Mouse (Mus musculus) heart, embryonic 13.5 days (tissue): ENCODE results near the gene Esrp2. TPM values are rescaled to one million over a fixed set of nuclear protein-coding genes. Genes with fewer than 3 reads are reported as not detected.

ENCODE experiments used
- ATAC-seq: fragments of 200-750 bp; cut with Nextera tagmentation; 2 replicates; pipeline ENCODE4 v1.8.0; 2017; ENCODE audit warnings: moderate TSS enrichment; ENCODE audit not compliant: insufficient number of reproducible peaks, low FRiP score, low TSS enrichment; ENCODE audit errors: extremely low read depth
- H3K27ac ChIP-seq: fragments of 300-500 bp; sonication (generic); replicated peaks from 2 replicates; pipeline ENCODE4 v1.5.1; 2015; ENCODE audit warnings: moderate library complexity, mild to moderate bottlenecking, inconsistent platforms
- H3K27me3 ChIP-seq: fragments of 300-500 bp; sonication (generic); replicated peaks from 2 replicates; pipeline ENCODE4 v1.6.1; 2015; ENCODE audit warnings: mild to moderate bottlenecking, inconsistent platforms
- H3K36me3 ChIP-seq: fragments of 300-500 bp; sonication (generic); 2 replicates; pipeline ENCODE4 v1.6.1; 2015; ENCODE audit warnings: mild to moderate bottlenecking, inconsistent platforms
- H3K4me1 ChIP-seq: fragments of 300-500 bp; sonication (generic); 2 replicates; pipeline ENCODE4 v1.6.1; 2015; ENCODE audit warnings: inconsistent platforms
- H3K4me2 ChIP-seq: fragments of 300-500 bp; sonication (generic); 2 replicates; pipeline ENCODE4 v1.6.1; 2015; ENCODE audit warnings: inconsistent platforms, mild to moderate bottlenecking, moderate library complexity
- H3K4me3 ChIP-seq: fragments of 300-500 bp; sonication (generic); 2 replicates; pipeline ENCODE4 v1.5.1; 2015; ENCODE audit warnings: moderate library complexity, mild to moderate bottlenecking, inconsistent platforms
- H3K9ac ChIP-seq: fragments of 300-500 bp; sonication (generic); 2 replicates; pipeline ENCODE4 v1.6.1; 2015; ENCODE audit warnings: inconsistent platforms, mild to moderate bottlenecking, moderate library complexity
- H3K9me3 ChIP-seq: fragments of 300-500 bp; sonication (generic); 2 replicates; pipeline ENCODE4 v1.6.1; 2016; ENCODE audit warnings: inconsistent platforms
- WGBS: fragments of 180-500 bp; shearing (Covaris S2); methylation state at CpG from one replicate; pipeline ENCODE4 v1.1.7; 2015; ENCODE audit warnings: mixed read lengths; 5-methylcytosine and 5-hydroxymethylcytosine counted together
- polyA plus RNA-seq: library from polyadenylated mRNA; unstranded; fragments of >200 nt; fragmentation: Nextera tagmentation; extraction: Ambion mirVana; gene quantifications from 2 replicates; pipeline ENCODE4 v1.2.1, GENCODE M21; 2015

Gene Esrp2
- polyA plus RNA-seq, 1 experiment from 2014 or later = 1.7 TPM

DNA sequence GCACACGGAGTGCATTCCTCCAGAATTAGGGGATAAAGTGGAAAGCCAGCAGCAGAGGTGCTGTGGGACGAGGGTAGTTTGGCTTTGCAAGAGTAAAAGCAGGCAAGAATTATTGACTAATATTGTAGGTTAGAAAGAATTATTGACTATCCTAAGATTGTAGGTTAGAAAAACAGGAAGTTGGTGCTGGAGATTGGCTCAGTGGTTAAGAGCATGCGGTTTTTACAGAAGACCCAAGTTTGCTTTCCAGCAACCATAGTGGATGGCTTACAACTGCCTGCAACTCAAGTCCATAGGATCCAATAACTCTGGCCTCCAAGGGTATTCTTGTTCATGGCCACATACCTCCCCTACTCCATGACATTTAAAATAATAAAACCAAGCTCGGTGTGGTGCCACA, 9.2 kb upstream of the Esrp2 start:
- Histone ChIP-seq H3K4me3 (no peak overlapping the region), H3K9me3 (no peaks in the 10 kb centered on the region), H3K4me1 (peaks cover 7% of the 10 kb centered on the region), H3K36me3 (no peaks in the 10 kb centered on the region), H3K27ac (no peak overlapping the region), H3K9ac (no peak overlapping the region), H3K4me2 (no peak overlapping the region), H3K27me3 (no peaks in the 10 kb centered on the region)
- no peak for ATAC-seq
- WGBS = 84% methylated on average over 4 of the region's 4 CpGs

DNA sequence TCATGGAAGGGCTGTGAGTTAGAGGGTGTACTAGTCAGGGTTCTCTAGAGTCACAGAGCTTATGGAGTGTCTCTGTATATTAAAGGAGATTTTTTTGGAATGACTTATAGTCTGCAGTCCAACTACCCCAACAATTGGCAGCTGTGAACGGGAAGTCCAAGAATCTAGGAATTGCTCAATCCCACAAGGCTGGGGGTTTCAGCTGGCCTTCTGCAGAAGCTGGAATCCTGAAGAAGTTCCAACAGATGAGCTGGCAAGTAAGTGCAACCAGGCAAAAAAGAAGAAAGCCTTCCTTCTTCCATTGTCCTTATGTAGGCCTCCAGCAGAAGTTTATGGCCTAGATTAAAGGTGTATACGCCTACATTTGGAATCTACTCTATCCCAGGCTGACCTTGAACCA, 8.6 kb upstream of the Esrp2 start:
- H3K4me2 ChIP-seq = no peak overlapping the region
- H3K4me1 ChIP-seq = peaks cover 3% of the 10 kb centered on the region; the same call in 1 of the 2 replicates
- no peaks in the 10 kb centered on the region for H3K27me3 ChIP-seq
- ATAC-seq = no peak
- no peak overlapping the region for H3K9ac ChIP-seq
- H3K27ac ChIP-seq = no peak overlapping the region
- no peak overlapping the region for H3K4me3 ChIP-seq
- 75% methylated on average over 2 of the region's 2 CpGs for whole genome bisulfite sequencing
- no peaks in the 10 kb centered on the region for H3K9me3 ChIP-seq
- H3K36me3 ChIP-seq = no peaks in the 10 kb centered on the region

DNA sequence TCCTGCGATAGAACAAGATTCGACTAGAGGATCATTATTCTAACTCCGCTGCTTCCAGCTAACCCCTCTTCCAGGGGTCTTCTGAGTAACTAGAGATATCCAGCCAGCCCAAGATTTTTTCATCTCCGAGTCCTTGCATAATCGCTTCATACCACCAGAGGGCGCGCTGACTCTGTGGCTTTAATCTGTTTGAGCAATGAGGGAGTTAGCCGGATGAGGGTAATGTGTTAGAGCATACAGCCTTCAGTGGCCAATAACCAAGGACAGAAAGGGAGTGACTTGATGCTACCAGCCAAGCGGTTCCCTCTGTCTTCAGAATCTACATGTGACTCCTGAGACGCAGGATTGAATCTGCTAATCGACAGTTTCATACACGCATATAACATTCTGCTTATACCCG, 4.0 kb upstream of the Esrp2 start:
- peaks cover 30% of the 10 kb centered on the region for H3K4me1 ChIP-seq
- H3K4me3 ChIP-seq = no peak overlapping the region
- no peaks in the 10 kb centered on the region for H3K36me3 ChIP-seq
- no peak overlapping the region for H3K9ac ChIP-seq
- H3K27ac ChIP-seq = no peak overlapping the region
- H3K9me3 ChIP-seq = no peaks in the 10 kb centered on the region
- WGBS = 15% methylated on average over 13 of the region's 13 CpGs
- no peak overlapping the region for H3K4me2 ChIP-seq
- no peak for ATAC-seq
- peaks cover 18% of the 10 kb centered on the region for H3K27me3 ChIP-seq

DNA sequence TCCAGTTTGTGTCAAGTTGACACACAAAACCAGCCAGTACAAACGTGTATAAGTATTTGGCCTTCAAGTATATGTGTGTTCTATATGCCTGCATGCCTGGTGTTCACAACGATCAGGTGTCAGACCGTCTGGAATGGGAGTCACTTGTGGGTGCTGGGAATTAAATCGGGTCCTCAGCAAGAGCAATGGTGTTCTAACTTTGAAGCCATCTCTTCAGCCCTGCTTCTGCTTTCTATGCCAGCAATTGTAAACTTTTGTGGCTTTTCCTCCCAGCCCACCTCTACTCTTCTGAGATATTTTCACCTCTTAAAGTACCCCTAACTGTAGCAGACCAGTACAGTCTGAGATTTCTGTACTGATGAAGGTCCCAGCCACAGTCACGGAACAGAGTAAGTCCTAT, 3.4 kb upstream of the Esrp2 start:
- H3K36me3 ChIP-seq = no peaks in the 10 kb centered on the region
- 61% methylated on average over 5 of the region's 5 CpGs for WGBS
- peaks cover 35% of the 10 kb centered on the region for H3K4me1 ChIP-seq
- H3K27ac ChIP-seq = no peak overlapping the region
- peaks cover 23% of the 10 kb centered on the region for H3K27me3 ChIP-seq
- H3K9ac ChIP-seq = no peak overlapping the region
- no peak overlapping the region for H3K4me2 ChIP-seq
- H3K4me3 ChIP-seq = no peak overlapping the region
- no peaks in the 10 kb centered on the region for H3K9me3 ChIP-seq
- ATAC-seq = no peak

DNA sequence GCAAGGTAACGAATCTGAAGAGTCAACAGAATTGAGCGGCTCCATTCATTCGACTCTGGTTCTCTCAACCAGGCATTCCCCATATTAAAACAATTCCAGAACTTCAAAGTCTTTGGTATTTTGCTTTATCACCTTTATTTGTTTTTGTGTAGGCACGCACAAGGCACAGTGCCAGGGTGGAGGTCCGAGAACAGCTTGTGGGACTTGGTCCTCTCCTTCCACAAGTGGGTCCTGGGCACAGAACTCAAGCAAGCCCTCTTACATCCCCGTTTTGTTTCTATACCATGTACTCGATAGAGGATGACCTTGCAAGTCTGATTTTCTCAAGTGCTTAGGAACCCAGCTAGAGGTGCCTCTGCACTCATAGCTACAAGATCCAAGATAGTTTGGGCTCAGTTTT, 1.8 kb upstream of the Esrp2 start:
- Histone ChIP-seq H3K4me1 (peaks cover 38% of the 10 kb centered on the region), H3K9ac (peak overlapping the region; percentile 79), H3K27me3 (peaks cover 39% of the 10 kb centered on the region), H3K4me3 (peak overlapping the region; percentile 63), H3K4me2 (peak overlapping the region; percentile 97), H3K36me3 (no peaks in the 10 kb centered on the region), H3K9me3 (no peaks in the 10 kb centered on the region), H3K27ac (peak overlapping the region; percentile 65)
- 11% methylated on average over 7 of the region's 7 CpGs for WGBS
- no peak for ATAC-seq

DNA sequence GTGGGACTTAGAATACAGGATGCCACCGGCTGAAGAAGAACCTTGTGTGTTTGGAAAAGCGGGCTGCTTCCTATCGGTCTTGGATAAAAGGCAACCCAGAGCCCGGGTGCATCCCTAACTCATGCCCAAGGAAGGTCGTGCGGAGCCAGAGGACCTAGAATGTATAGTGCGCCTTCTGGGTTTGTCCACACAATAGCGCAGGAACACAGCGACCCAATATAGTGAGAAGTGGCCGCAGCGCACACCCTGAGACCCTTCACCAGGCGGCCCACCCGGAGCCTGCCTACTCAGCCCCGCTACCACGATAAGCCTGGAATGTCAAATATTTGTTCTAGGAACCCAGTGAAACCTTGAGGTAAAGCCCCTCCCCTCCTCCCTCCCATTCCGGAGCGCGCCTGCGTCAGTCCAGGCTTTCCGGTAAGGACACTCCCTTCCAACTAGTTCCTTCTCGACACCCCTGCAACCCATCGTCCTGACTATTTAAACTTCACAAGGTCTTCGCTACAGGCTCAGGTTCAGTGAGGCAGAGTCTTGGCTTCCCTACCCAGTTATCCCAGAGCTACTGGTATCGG, 1.2 kb upstream of the Esrp2 start:
- H3K9me3 ChIP-seq = no peaks in the 10 kb centered on the region
- peak overlapping the region; percentile 65 for H3K27ac ChIP-seq
- H3K36me3 ChIP-seq = no peaks in the 10 kb centered on the region
- H3K9ac ChIP-seq = peak overlapping the region; percentile 79
- peak overlapping the region; percentile 97 for H3K4me2 ChIP-seq
- H3K27me3 ChIP-seq = peaks cover 45% of the 10 kb centered on the region
- WGBS = under 1% methylated on average over 24 of the region's 24 CpGs
- no peak for ATAC-seq
- peak overlapping the region; percentile 63 for H3K4me3 ChIP-seq
- peaks cover 38% of the 10 kb centered on the region for H3K4me1 ChIP-seq

DNA sequence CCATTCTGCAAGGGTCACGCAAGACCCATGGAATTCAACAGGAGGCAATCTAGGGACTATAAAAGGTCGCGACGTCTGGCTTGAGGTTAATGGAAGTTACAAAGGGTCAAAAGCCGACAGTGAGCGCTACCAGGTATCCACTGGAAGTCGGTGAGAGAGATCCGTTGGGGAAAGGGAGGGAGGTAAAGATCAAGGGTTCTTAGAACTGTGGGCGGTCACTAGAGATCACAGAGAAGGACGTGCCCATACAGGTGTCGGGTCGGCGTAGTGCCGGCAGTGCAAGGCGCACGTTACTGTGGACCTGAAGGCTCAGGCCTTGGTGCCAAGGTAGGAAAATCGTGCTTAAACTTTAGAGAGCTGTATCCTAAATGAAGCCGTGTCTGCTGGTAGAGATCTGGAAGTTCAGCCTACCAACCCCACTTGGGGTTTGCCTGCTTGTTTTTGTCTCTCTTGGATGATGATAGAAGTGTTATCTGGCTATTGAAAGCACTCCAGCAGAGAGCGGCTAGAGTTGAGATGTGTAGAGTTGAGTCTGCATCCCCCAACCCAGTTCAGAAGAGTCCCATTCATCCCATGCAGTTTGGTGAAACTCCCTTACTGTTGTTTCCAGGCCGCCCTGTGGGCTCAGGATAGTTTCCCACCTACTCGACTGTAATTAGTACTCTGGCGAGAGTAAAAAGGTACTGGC, 588 bp upstream of the Esrp2 start:
- peak overlapping the region; percentile 97 for H3K4me2 ChIP-seq
- peak overlapping the region; percentile 79 for H3K9ac ChIP-seq
- no peaks in the 10 kb centered on the region for H3K9me3 ChIP-seq
- peaks cover 6% of the 10 kb centered on the region for H3K36me3 ChIP-seq
- no peak for ATAC-seq
- peak overlapping the region; percentile 63 for H3K4me3 ChIP-seq
- H3K27me3 ChIP-seq = peaks cover 51% of the 10 kb centered on the region
- peaks cover 38% of the 10 kb centered on the region for H3K4me1 ChIP-seq
- H3K27ac ChIP-seq = peak overlapping the region; percentile 65
- WGBS = 4% methylated on average over 22 of the region's 22 CpGs

DNA sequence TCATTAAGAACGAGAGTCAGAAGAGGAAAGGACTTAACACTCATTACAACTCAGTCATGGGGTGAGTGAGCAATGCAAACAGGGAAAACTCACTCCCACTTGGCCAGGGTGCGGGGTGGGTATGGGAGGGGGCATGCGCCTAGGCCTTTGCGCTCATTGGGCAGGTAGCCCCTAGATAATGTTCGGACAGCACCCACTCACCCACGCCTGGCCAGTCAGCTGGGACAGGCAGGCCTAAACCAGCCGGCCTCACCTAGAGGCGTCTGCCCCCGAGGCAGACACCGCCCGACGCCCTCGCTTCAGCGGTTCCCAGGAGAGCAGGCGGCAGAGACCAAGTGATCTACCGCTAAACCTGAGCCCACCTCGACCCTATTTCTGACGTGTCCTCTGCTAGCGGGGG, 1.1 kb downstream of the Esrp2 start:
- no peak overlapping the region for H3K27ac ChIP-seq
- no peak for ATAC-seq
- peaks cover 35% of the 10 kb centered on the region for H3K4me1 ChIP-seq
- peaks cover 53% of the 10 kb centered on the region for H3K27me3 ChIP-seq
- H3K4me3 ChIP-seq = peak overlapping the region; percentile 63
- peak overlapping the region; percentile 79; the same call in 1 of the 2 replicates for H3K9ac ChIP-seq
- H3K9me3 ChIP-seq = no peaks in the 10 kb centered on the region
- H3K4me2 ChIP-seq = peak overlapping the region; percentile 97
- peaks cover 23% of the 10 kb centered on the region for H3K36me3 ChIP-seq
- 5% methylated on average over 19 of the region's 19 CpGs for WGBS

DNA sequence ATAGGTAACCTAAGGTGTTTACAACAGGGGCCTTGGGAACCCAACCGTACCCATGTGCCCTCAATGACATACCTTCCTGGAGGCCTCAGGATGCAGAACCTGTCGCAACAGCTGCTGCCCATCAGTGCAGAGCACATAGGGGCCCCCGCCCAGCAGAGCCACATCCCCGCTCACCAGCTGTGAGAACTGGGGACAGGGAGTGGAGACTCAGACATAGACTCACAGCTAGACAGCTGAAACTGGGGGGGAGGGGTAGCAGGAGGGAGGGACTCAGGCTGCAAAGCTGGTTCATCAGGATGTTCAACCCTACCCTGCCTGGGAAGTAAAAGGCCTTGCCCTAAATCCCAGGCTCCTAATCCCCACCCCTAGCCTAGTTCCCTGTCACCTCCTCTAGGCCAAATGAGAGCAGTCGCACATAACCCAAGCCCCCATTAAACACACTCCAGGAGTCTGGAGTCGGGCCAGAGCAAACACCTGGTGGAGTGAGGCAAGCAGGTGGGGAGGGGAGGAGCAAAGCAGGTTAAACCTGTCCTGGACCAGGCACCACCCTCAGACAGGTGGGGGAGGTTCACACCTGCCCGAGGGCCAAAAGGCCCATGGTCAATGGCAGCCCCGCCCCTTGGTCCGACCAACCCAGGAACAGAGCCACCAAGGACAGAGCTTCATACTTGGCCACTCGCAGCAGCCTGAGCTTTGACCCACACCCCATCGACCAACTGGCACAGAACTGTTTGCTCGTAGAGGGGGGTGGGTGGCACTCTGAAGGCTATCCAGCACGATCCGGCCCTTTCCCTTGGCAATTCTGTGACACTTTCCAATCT, 1.8 kb downstream of the Esrp2 start:
- Histone ChIP-seq H3K9ac (no peak overlapping the region), H3K4me1 (peaks cover 35% of the 10 kb centered on the region), H3K36me3 (peaks cover 30% of the 10 kb centered on the region), H3K4me2 (peak overlapping the region; percentile 97; the same call in 1 of the 2 replicates), H3K27me3 (peaks cover 53% of the 10 kb centered on the region), H3K27ac (no peak overlapping the region), H3K4me3 (peak overlapping the region; percentile 63), H3K9me3 (no peaks in the 10 kb centered on the region)
- no peak for ATAC-seq
- 25% methylated on average over 14 of the region's 14 CpGs for WGBS

DNA sequence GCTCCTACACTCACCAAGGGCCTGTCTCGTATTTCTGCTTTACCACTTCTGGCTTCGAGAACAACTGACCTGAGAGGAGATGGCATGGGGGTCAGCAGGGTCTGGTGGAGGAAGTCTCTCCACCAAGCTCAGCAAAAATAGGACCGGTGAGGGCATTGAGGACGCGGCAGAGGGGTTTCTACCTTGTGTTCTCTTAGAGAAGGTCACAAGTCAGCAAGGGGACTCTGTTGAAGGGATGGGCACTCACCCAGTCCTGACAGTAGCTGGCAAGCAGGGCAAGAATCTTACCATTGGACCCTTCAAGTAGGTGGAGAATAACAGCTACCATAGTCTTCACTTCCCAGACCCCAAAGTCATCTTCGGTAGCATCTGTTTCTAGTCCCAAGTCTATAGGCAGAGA, 2.8 kb downstream of the Esrp2 start:
- no peak overlapping the region for H3K9ac ChIP-seq
- 59% methylated on average over 6 of the region's 6 CpGs for WGBS
- H3K27ac ChIP-seq = no peak overlapping the region
- peaks cover 35% of the 10 kb centered on the region for H3K4me1 ChIP-seq
- H3K4me2 ChIP-seq = no peak overlapping the region
- ATAC-seq = no peak
- H3K9me3 ChIP-seq = no peaks in the 10 kb centered on the region
- peaks cover 53% of the 10 kb centered on the region for H3K27me3 ChIP-seq
- no peak overlapping the region for H3K4me3 ChIP-seq
- peaks cover 39% of the 10 kb centered on the region for H3K36me3 ChIP-seq

DNA sequence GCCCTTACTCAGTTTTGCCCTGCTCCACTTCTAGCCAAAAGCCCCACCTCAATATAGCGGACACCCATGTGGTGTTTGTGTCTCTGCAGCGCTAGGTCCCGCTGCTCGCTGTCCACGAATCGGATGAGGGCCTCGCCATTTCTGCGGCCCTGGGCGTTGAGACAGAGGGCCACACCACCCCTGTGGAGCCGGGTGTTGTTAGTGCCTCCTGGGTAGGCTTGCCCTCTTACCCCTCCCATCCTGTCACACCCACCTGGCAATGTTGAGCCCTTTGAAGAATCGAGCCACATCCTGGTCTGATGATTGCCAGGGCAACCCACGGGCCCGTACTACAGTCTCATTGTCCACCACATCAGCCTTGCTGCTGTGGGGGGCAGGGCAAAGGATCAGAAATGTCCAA, 3.2 kb downstream of the Esrp2 start:
- Histone ChIP-seq H3K4me1 (peaks cover 31% of the 10 kb centered on the region), H3K9me3 (no peaks in the 10 kb centered on the region), H3K27ac (no peak overlapping the region), H3K4me3 (no peak overlapping the region), H3K36me3 (peaks cover 43% of the 10 kb centered on the region), H3K9ac (no peak overlapping the region), H3K27me3 (peaks cover 53% of the 10 kb centered on the region), H3K4me2 (no peak overlapping the region)
- ATAC-seq = no peak
- 69% methylated on average over 13 of the region's 13 CpGs for WGBS
